Mouse (Mus musculus): ENCODE results near the gene Ppp2r5b.

- TF ChIP-seq CTCF (IDR thresholded peaks at IDR 0.05; ENCODE audit: control insufficient read depth, insufficient read depth, insufficient read length) = no peak
- TF ChIP-seq MAX (IDR thresholded peaks at IDR 0.05) = no peak
- no peak for TF ChIP-seq USF1 (IDR thresholded peaks at IDR 0.05; ENCODE audit: low read depth)
- no peak for TF ChIP-seq CEBPB (IDR thresholded peaks at IDR 0.05; ENCODE audit: low read depth)
Measured at GRCm38 (mm10) chr19:6284502-6284901, 48.8 kb upstream of the Ppp2r5b start.

Data from C2C12 (cell line).